In genomic region chr5:100498436-100499180, GRCm38 (mm10) we compare ENCODE assay signal across 8 mouse cellular contexts. TPM values are rescaled to one million over a fixed set of nuclear protein-coding genes. Genes with fewer than 3 reads are reported as not detected.
A peak's percentile ranks its signal among the peaks of the same experiment; 100 is the strongest.
DNase-seq lines count a peak whose midpoint lies in the region; ATAC-seq and TF ChIP-seq lines count a peak whose summit lies in the region.

No protein-coding gene starts in this region.

- WGBS in forebrain, embryonic 13.5 days: 1% methylated on average over 45 of the region's 46 CpGs
- WGBS in heart, postnatal 0 days: under 1% methylated on average over 42 of the region's 46 CpGs
- 1% methylated on average over 44 of the region's 46 CpGs for WGBS in liver, postnatal 0 days (ENCODE audit: insufficient replicate concordance)
- under 1% methylated on average over 40 of the region's 46 CpGs for WGBS in neural tube, embryonic 12.5 days
- WGBS in stomach, postnatal 0 days: under 1% methylated on average over 45 of the region's 46 CpGs

- H3K27me3 ChIP-seq in E14TG2a.4 (ENCODE audit: insufficient read depth, low read length): no peaks in the 10 kb centered on the region
- H3K27me3 ChIP-seq in forebrain, embryonic 13.5 days: no peaks in the 10 kb centered on the region
- H3K27me3 ChIP-seq in heart, postnatal 0 days (ENCODE audit: control insufficient read depth, insufficient read depth, low read length): no peaks in the 10 kb centered on the region
- no peaks in the 10 kb centered on the region for H3K27me3 ChIP-seq in liver, postnatal 0 days (ENCODE audit: insufficient read depth, low read length)
- no peaks in the 10 kb centered on the region for H3K27me3 ChIP-seq in neural tube, embryonic 12.5 days (replicated peaks)
- H3K27me3 ChIP-seq in stomach, postnatal 0 days (ENCODE audit: control insufficient read depth, insufficient read depth, low read length): no peaks in the 10 kb centered on the region

- DNase-seq in c-Kit-positive CD71-positive TER-119-positive erythroid progenitor cells, embryonic 14.5 days (ENCODE audit: low spot score): peak; percentile 82
- DNase-seq in heart, postnatal 0 days (ENCODE audit: low spot score): peak; percentile 91
- DNase-seq in kidney, postnatal 36 days: peak; percentile 89 to 90
- peak; percentile 94 for DNase-seq in liver, postnatal 0 days
- peak; percentile 93 for DNase-seq in stomach, postnatal 0 days (ENCODE audit: low spot score)

- no peak for TF ChIP-seq CTCF in E14TG2a.4 (conservative IDR thresholded peaks at IDR 0.05; ENCODE audit: low read length)
- TF ChIP-seq CTCF in heart, postnatal 0 days (IDR thresholded peaks at IDR 0.05; ENCODE audit: low read depth): no peak
- no peak for TF ChIP-seq CTCF in liver, postnatal 0 days (IDR thresholded peaks at IDR 0.05; ENCODE audit: low read depth)
- no peak for TF ChIP-seq CTCF in stomach, postnatal 0 days (IDR thresholded peaks at IDR 0.05; ENCODE audit: low read depth)

- peak overlapping the region; percentile 63 for H3K27ac ChIP-seq in forebrain, embryonic 13.5 days
- H3K27ac ChIP-seq in heart, postnatal 0 days (ENCODE audit: low read depth): peak overlapping the region; percentile 86
- peak overlapping the region; percentile 96 for H3K27ac ChIP-seq in liver, postnatal 0 days (ENCODE audit: low read depth)
- peak overlapping the region; percentile 54; the same call in 1 of the 2 replicates for H3K27ac ChIP-seq in neural tube, embryonic 12.5 days
- H3K27ac ChIP-seq in stomach, postnatal 0 days (replicated peaks): peak overlapping the region; percentile 82

- H3K36me3 ChIP-seq in E14TG2a.4 (ENCODE audit: insufficient read depth, low read length): no peaks in the 10 kb centered on the region
- no peaks in the 10 kb centered on the region for H3K36me3 ChIP-seq in forebrain, embryonic 13.5 days (ENCODE audit: poor library complexity, severe bottlenecking)
- H3K36me3 ChIP-seq in heart, postnatal 0 days (replicated peaks; ENCODE audit: control insufficient read depth, insufficient read depth, low read length): no peaks in the 10 kb centered on the region
- H3K36me3 ChIP-seq in liver, postnatal 0 days (replicated peaks; ENCODE audit: insufficient read depth, low read length): no peaks in the 10 kb centered on the region
- H3K36me3 ChIP-seq in neural tube, embryonic 12.5 days: no peaks in the 10 kb centered on the region
- no peaks in the 10 kb centered on the region for H3K36me3 ChIP-seq in stomach, postnatal 0 days (ENCODE audit: control insufficient read depth, insufficient read depth, low read length)

- H3K4me2 ChIP-seq in forebrain, embryonic 13.5 days: peak overlapping the region; percentile 81
- peak overlapping the region; percentile 99 for H3K4me2 ChIP-seq in heart, postnatal 0 days (ENCODE audit: low read depth, low read length)
- H3K4me2 ChIP-seq in liver, postnatal 0 days (ENCODE audit: low read depth, low read length): peak overlapping the region; percentile 87
- H3K4me2 ChIP-seq in neural tube, embryonic 12.5 days (replicated peaks): peak overlapping the region; percentile 83
- peak overlapping the region; percentile 95 for H3K4me2 ChIP-seq in stomach, postnatal 0 days (replicated peaks; ENCODE audit: low read depth)

- peak; percentile 73 for ATAC-seq in forebrain, embryonic 13.5 days
- peak; percentile 70 for ATAC-seq in heart, postnatal 0 days (ENCODE audit: insufficient read depth, low read depth)
- peak; percentile 82 for ATAC-seq in liver, postnatal 0 days
- peak; percentile 49 for ATAC-seq in neural tube, embryonic 12.5 days (ENCODE audit: low FRiP score, low read depth)
- peak; percentile 85 for ATAC-seq in stomach, postnatal 0 days (ENCODE audit: low FRiP score, low TSS enrichment)

- TF ChIP-seq EP300 in heart, postnatal 0 days (IDR thresholded peaks at IDR 0.05; ENCODE audit: low read depth): no peak
- TF ChIP-seq EP300 in liver, postnatal 0 days (IDR thresholded peaks at IDR 0.05; ENCODE audit: low read depth): no peak
- no peak for TF ChIP-seq EP300 in stomach, postnatal 0 days (optimal IDR thresholded peaks at IDR 0.05)

- no peaks in the 10 kb centered on the region for H3K9me3 ChIP-seq in E14TG2a.4 (ENCODE audit: low read length)
- H3K9me3 ChIP-seq in forebrain, embryonic 13.5 days (replicated peaks): no peaks in the 10 kb centered on the region
- no peaks in the 10 kb centered on the region for H3K9me3 ChIP-seq in heart, postnatal 0 days (replicated peaks; ENCODE audit: control insufficient read depth, low read length)
- H3K9me3 ChIP-seq in liver, postnatal 0 days (ENCODE audit: low read length): no peaks in the 10 kb centered on the region
- no peaks in the 10 kb centered on the region for H3K9me3 ChIP-seq in neural tube, embryonic 12.5 days
- no peaks in the 10 kb centered on the region for H3K9me3 ChIP-seq in stomach, postnatal 0 days (ENCODE audit: control insufficient read depth, low read length)

- peak overlapping the region; percentile 90 for H3K4me3 ChIP-seq in E14TG2a.4 (replicated peaks; ENCODE audit: low read length)
- peak overlapping the region; percentile 88 for H3K4me3 ChIP-seq in forebrain, embryonic 13.5 days
- H3K4me3 ChIP-seq in heart, postnatal 0 days (ENCODE audit: low read depth, low read length): peak overlapping the region; percentile 92
- peak overlapping the region; percentile 83 for H3K4me3 ChIP-seq in liver, postnatal 0 days (ENCODE audit: low read depth, low read length)
- peak overlapping the region; percentile 77 for H3K4me3 ChIP-seq in neural tube, embryonic 12.5 days
- peak overlapping the region; percentile 81 for H3K4me3 ChIP-seq in stomach, postnatal 0 days (ENCODE audit: low read depth, low read length)

- peaks cover 37% of the 10 kb centered on the region for H3K4me1 ChIP-seq in E14TG2a.4 (replicated peaks; ENCODE audit: low read depth, low read length)
- H3K4me1 ChIP-seq in forebrain, embryonic 13.5 days: peaks cover 25% of the 10 kb centered on the region
- peaks cover 16% of the 10 kb centered on the region for H3K4me1 ChIP-seq in heart, postnatal 0 days (ENCODE audit: control insufficient read depth, insufficient read depth)
- H3K4me1 ChIP-seq in liver, postnatal 0 days (ENCODE audit: insufficient read depth): peaks cover 16% of the 10 kb centered on the region
- H3K4me1 ChIP-seq in neural tube, embryonic 12.5 days: peaks cover 18% of the 10 kb centered on the region
- no peaks in the 10 kb centered on the region; the same call in 1 of the 2 replicates for H3K4me1 ChIP-seq in stomach, postnatal 0 days (replicated peaks; ENCODE audit: control insufficient read depth, insufficient read depth)

- H3K9ac ChIP-seq in forebrain, embryonic 13.5 days: peak overlapping the region; percentile 90
- H3K9ac ChIP-seq in heart, postnatal 0 days (replicated peaks; ENCODE audit: low read depth, low read length): peak overlapping the region; percentile 88
- peak overlapping the region; percentile 93 for H3K9ac ChIP-seq in liver, postnatal 0 days (replicated peaks)
- H3K9ac ChIP-seq in neural tube, embryonic 12.5 days: peak overlapping the region; percentile 73
- H3K9ac ChIP-seq in stomach, postnatal 0 days (ENCODE audit: low read length): peak overlapping the region; percentile 89

RNA-seq across cellular contexts. Expression of gene Lin54, which starts 1.8 kb away (rescaled TPM):
- 11.2 and 14.0 TPM in 2 replicates for polyA plus RNA-seq in forebrain, embryonic 13.5 days (2015; fragmentation: Nextera tagmentation; extraction: Ambion mirVana)
- 12.8 and 21.1 TPM in 2 replicates for total RNA-seq in heart, postnatal 0 days (2014; rRNA removed; ENCODE audit: low replicate concordance)
- polyA plus RNA-seq in heart, postnatal 0 days (2015; fragmentation: Nextera tagmentation; extraction: Ambion mirVana): 5.5 and 6.1 TPM in 2 replicates
- polyA plus RNA-seq in liver, postnatal 0 days (2015; fragmentation: Nextera tagmentation; extraction: Ambion mirVana): 4.2 and 4.7 TPM in 2 replicates
- polyA plus RNA-seq in neural tube, embryonic 12.5 days (2016; fragmentation: Nextera tagmentation; extraction: Ambion mirVana): 11.9 and 14.8 TPM in 2 replicates
- polyA plus RNA-seq in stomach, postnatal 0 days (2015; fragmentation: Nextera tagmentation; extraction: Ambion mirVana): 5.9 TPM in 2 replicates

RNA-seq across cellular contexts. Expression of gene Cops4, which starts 19.5 kb away (rescaled TPM):
- polyA plus RNA-seq in forebrain, embryonic 13.5 days (2015; fragmentation: Nextera tagmentation; extraction: Ambion mirVana): 212 and 218 TPM in 2 replicates
- total RNA-seq in heart, postnatal 0 days (2014; rRNA removed; ENCODE audit: low replicate concordance): 101 and 118 TPM in 2 replicates
- 140 and 143 TPM in 2 replicates for polyA plus RNA-seq in heart, postnatal 0 days (2015; fragmentation: Nextera tagmentation; extraction: Ambion mirVana)
- polyA plus RNA-seq in liver, postnatal 0 days (2015; fragmentation: Nextera tagmentation; extraction: Ambion mirVana): 48.5 and 50.1 TPM in 2 replicates
- 184 and 197 TPM in 2 replicates for polyA plus RNA-seq in neural tube, embryonic 12.5 days (2016; fragmentation: Nextera tagmentation; extraction: Ambion mirVana)
- 106 and 107 TPM in 2 replicates for polyA plus RNA-seq in stomach, postnatal 0 days (2015; fragmentation: Nextera tagmentation; extraction: Ambion mirVana)

Comparison
In these comparisons a context has a peak if more than half of its experiments do, and no peak if none do; other contexts are left out.
1. Peak in every context shown above with its lines: DNase-seq, ATAC-seq, H3K4me3 ChIP-seq and H3K27ac ChIP-seq.